Mouse (Mus musculus): Measurements from ENCODE around the gene Gckr. TPM values are rescaled to one million over a fixed set of nuclear protein-coding genes. Genes with fewer than 3 reads are reported as not detected.

Gckr gene
- 0.17 and 0.32 TPM in 2 replicates for polyA plus RNA-seq (2016; fragmentation: Nextera tagmentation; extraction: Ambion mirVana)

DNA sequence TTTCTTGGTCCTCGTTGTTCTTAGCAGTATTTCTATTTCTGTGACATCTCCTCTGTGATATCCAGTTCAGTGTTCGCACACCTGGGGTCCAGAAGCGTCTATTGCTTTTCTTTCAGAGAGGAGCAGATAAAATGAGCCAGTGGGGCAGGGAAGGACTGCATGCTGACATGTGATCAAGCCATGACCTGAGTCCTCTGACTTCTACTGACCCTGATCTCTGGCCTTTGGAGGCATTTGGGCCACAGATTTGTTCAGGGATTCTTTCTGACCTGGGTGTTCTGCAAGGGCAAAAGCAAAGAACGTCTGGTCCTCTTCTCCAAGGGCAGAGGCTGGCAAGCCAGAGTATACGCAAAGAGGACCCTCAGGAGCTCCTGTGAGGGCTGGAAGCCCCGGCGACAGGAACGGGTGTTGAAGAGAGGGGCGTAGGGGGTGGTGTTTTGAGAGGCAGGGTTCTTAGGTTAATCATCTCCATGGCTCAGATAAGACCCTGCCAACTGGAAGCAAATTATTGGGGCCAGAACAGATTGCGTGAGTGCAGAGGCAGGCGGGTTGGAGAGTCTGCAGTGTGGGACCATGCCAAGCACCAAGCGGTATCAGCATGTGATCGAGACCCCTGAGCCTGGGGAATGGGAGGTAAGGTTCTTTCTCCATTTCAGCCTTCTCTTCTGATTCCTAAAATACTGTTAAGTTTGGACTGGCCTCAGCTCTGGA, at the start of gene Gckr:
Gene Gckr, plus strand, starts transcription at position 397 of the 711 bp plus-strand sequence.
- H3K9me3 ChIP-seq: no peaks in the 10 kb centered on the region
- no peaks in the 10 kb centered on the region for H3K27me3 ChIP-seq
- H3K27ac ChIP-seq: no peak within 1 kb of the TSS
- H3K4me3 ChIP-seq: no peak within 1 kb of the TSS
- WGBS: 75% methylated on average over 13 of the region's 13 CpGs
- ATAC-seq (ENCODE audit: insufficient number of reproducible peaks, insufficient read depth, low FRiP score, low TSS enrichment): no peak
- H3K4me2 ChIP-seq (replicated peaks): peak within 1 kb of the TSS; percentile 78; the same call in 1 of the 2 replicates
- peaks cover 11% of the 10 kb centered on the region for H3K36me3 ChIP-seq
- H3K9ac ChIP-seq: no peak within 1 kb of the TSS
- peaks cover 10% of the 10 kb centered on the region for H3K4me1 ChIP-seq

DNA sequence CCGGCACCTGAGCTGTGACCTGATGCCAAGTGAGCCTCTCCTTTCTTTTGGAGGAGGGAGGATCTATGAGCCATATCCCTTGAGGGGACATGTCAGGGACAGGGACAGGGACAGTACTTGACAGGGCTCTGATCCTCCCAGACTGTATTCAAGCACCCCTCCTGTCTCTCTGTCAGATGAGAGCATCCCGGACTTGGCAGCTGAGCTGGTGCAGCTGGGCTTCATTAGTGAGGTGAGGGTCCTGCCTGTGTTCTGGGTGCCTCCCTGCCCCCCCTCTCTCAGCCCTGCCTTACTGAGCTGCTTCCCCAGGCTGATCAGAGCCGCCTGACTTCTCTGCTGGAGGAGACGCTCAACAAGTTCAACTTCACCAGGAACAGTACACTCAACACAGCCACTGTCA, 46.5 kb upstream of the Gckr start:
- H3K4me1 ChIP-seq: peaks cover 32% of the 10 kb centered on the region
- H3K36me3 ChIP-seq: peaks cover 86% of the 10 kb centered on the region
- H3K27me3 ChIP-seq: no peaks in the 10 kb centered on the region
- WGBS: 29% methylated on average over 4 of the region's 4 CpGs
- ATAC-seq (ENCODE audit: insufficient number of reproducible peaks, insufficient read depth, low FRiP score, low TSS enrichment): peak; percentile 24; the same call in 1 of the 2 replicates
- H3K4me3 ChIP-seq: no peak overlapping the region
- peak overlapping the region; percentile 49; the same call in 1 of the 2 replicates for H3K4me2 ChIP-seq (replicated peaks)
- peak overlapping the region; percentile 17; the same call in 1 of the 2 replicates for H3K9ac ChIP-seq
- no peaks in the 10 kb centered on the region for H3K9me3 ChIP-seq
- peak overlapping the region; percentile 70 for H3K27ac ChIP-seq

DNA sequence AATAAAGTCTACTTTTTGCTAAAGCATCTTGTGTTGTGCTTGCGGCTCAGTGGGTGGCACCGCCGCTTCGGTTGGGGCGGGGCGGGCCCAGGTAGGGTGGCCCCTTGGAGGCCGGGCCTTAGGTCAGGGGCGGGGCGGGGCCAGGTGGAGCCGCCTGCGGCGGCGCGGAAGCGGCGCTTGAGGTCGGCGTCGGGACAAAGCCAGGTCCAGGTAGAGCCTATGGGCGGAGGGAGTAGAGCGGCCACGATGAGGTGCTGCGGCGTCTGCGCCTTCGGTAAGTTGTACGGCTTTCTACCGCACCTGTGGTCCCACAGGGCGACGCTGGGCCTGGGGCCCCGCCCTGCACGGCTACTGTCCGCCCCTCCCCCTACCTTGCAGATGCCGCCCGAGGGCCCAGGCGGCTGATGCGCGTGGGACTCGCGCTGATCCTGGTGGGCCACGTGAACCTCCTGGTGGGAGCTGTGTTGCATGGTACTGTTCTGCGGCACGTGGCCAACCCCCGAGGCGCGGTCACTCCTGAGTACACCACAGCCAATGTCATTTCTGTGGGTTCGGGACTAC, 45.6 kb upstream of the Gckr start, which contains the start of gene Krtcap3:
Gene Krtcap3, plus strand, starts transcription at position 151 of the 561 bp plus-strand sequence.
- Histone ChIP-seq H3K27ac (peak within 1 kb of the TSS; percentile 72), H3K9me3 (no peaks in the 10 kb centered on the region), H3K36me3 (peaks cover 85% of the 10 kb centered on the region), H3K4me1 (peaks cover 32% of the 10 kb centered on the region), H3K4me3 (peak within 1 kb of the TSS; percentile 31), H3K4me2 (replicated peaks) (peak within 1 kb of the TSS; percentile 49), H3K27me3 (no peaks in the 10 kb centered on the region), H3K9ac (peak within 1 kb of the TSS; percentile 50)
- WGBS: 10% methylated on average over 47 of the region's 47 CpGs
- ATAC-seq (ENCODE audit: insufficient number of reproducible peaks, insufficient read depth, low FRiP score, low TSS enrichment): 0 out of 2 replicates have a peak, but pooled peaks have one; percentile 45

DNA sequence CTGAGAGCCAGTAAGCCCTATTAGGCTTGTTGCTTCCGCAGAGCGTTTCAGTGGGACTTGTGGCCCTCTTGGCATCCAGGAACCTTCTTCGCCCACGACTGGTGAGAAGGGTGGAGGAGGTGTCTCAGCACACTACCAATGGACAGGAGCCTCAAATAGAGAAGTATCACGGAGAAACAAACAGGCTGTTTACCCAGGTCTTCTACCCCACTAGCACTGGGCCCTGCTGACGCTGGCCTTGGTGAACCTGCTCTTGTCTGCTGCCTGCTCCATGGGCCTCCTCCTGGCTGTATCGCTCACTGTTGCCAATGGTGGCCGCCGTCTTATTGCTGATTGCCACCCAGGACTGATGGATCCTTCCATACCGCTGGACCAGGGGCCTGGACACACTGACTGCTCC, 45.1 kb upstream of the Gckr start:
- peaks cover 32% of the 10 kb centered on the region for H3K4me1 ChIP-seq
- no peak overlapping the region for H3K9ac ChIP-seq
- peak overlapping the region; percentile 31 for H3K4me3 ChIP-seq
- WGBS: 52% methylated on average over 10 of the region's 10 CpGs
- H3K36me3 ChIP-seq: peaks cover 85% of the 10 kb centered on the region
- ATAC-seq (ENCODE audit: insufficient number of reproducible peaks, insufficient read depth, low FRiP score, low TSS enrichment): no peak
- peak overlapping the region; percentile 70 for H3K27ac ChIP-seq
- no peaks in the 10 kb centered on the region for H3K9me3 ChIP-seq
- peak overlapping the region; percentile 49 for H3K4me2 ChIP-seq (replicated peaks)
- H3K27me3 ChIP-seq: no peaks in the 10 kb centered on the region

DNA sequence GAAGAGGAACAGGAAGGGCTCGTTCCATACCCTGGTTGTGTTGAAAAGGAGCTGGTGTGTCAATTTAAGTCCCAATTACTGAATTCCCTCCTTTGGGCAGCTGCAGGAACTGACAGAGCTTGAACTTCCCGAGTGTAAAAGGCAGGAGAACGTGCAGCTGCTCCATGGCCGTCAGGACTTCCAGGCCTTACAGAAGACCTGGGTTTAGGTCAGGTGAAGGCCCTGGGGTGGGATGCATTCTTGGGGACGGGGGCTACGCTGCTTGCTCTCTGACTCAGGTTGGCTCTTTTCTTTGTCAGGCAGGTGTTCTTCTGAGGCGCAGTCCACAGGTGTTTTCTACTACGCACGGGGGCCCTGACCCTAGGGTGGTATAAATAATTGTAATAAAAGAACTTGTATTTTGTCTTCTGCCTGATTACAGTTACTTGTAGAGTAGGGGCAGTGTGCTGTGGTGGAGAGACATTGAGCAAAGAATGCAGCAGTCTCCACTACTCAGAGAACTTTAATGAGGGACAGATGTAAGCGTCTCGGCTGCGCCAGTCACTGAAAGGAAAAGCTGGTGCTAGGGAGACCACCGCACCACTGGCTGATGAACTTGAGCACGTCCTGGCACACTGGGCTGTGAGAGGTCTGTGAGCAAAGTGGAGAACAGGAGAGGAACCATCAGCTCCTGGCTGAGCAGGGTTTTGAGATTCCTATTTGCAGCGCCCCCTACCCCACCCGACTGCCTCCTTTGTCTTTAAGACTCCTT, 44.3 kb upstream of the Gckr start:
- 42% methylated on average over 16 of the region's 16 CpGs for WGBS
- Histone ChIP-seq H3K9me3 (no peaks in the 10 kb centered on the region), H3K4me3 (no peak overlapping the region; the same call in 1 of the 2 replicates), H3K9ac (no peak overlapping the region), H3K4me1 (peaks cover 32% of the 10 kb centered on the region), H3K27me3 (no peaks in the 10 kb centered on the region), H3K4me2 (replicated peaks) (peak overlapping the region; percentile 49), H3K36me3 (peaks cover 85% of the 10 kb centered on the region), H3K27ac (peak overlapping the region; percentile 72)
- ATAC-seq (ENCODE audit: insufficient number of reproducible peaks, insufficient read depth, low FRiP score, low TSS enrichment): peak; percentile 29; the same call in 1 of the 2 replicates

DNA sequence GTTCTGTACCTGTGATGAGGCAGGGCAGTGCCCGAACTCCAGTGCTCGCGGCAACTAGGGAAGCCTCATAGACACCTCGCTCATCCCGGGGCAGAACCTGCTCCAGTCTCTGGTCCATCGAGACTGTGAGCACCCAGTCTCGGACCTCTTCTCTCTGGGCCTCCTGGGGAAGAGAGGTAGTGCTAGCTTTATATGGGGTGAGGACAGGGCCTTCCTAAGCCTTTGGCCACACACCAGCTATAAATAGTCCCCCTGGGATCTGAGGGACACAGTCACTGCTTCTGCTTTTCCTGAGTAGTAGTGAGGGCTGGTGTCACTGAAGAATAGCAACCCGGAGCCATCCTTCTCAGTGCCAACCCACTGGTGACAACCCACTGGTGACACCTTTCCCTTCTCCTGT, 43.4 kb upstream of the Gckr start:
- 92% methylated on average over 8 of the region's 8 CpGs for WGBS
- no peaks in the 10 kb centered on the region for H3K27me3 ChIP-seq
- no peak overlapping the region; the same call in 1 of the 2 replicates for H3K4me3 ChIP-seq
- peaks cover 32% of the 10 kb centered on the region for H3K4me1 ChIP-seq
- H3K36me3 ChIP-seq: peaks cover 81% of the 10 kb centered on the region
- ATAC-seq (ENCODE audit: insufficient number of reproducible peaks, insufficient read depth, low FRiP score, low TSS enrichment): no peak
- H3K4me2 ChIP-seq (replicated peaks): no peak overlapping the region
- H3K27ac ChIP-seq: no peak overlapping the region
- no peak overlapping the region for H3K9ac ChIP-seq
- H3K9me3 ChIP-seq: no peaks in the 10 kb centered on the region

DNA sequence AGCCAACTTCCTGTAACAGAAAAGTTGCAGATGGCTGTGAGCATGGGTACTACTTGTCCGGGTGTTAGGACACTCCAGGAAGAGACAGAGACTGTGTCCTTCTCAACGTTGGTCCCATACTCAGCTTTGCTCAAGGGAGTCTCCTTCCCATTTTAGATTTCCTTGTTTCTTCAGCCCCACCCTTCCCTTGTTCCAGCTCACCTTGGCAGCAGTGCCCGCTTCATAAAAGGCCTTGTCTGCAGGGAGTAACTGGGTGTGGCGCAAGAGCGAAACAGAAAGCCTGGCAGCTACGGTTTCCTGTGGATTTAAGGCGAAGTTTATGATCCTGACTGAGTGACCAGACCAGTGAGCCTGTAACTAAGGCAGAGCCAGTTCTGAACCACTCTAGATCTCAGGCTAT, 42.8 kb upstream of the Gckr start:
- 89% methylated on average over 7 of the region's 7 CpGs for WGBS
- peaks cover 32% of the 10 kb centered on the region for H3K4me1 ChIP-seq
- no peak overlapping the region for H3K4me3 ChIP-seq
- H3K9ac ChIP-seq: no peak overlapping the region
- H3K4me2 ChIP-seq (replicated peaks): no peak overlapping the region
- no peak for ATAC-seq (ENCODE audit: insufficient number of reproducible peaks, insufficient read depth, low FRiP score, low TSS enrichment)
- no peaks in the 10 kb centered on the region for H3K27me3 ChIP-seq
- peaks cover 80% of the 10 kb centered on the region for H3K36me3 ChIP-seq
- H3K9me3 ChIP-seq: no peaks in the 10 kb centered on the region
- no peak overlapping the region for H3K27ac ChIP-seq

DNA sequence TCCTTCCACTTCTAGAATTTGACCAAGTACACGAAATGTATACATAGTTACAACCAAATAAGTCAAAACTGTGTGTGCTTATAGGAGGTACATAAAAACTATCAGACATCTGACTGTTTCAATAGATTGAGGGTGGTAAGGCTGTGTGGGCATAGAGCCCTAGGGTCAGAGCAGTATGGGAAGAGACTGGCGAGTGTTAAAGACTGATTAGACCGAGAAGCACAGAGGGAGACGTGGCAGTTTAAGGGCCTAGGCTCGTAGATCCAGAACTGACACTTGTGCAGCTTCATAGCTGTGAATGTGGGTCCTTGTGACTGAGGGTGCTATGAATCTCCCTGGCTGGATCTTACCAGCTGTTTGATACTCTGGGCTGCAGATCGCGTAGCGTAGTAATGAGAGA, 42.3 kb upstream of the Gckr start:
- Histone ChIP-seq H3K4me1 (peaks cover 32% of the 10 kb centered on the region), H3K9ac (no peak overlapping the region), H3K27me3 (no peaks in the 10 kb centered on the region), H3K4me3 (no peak overlapping the region), H3K27ac (no peak overlapping the region), H3K36me3 (peaks cover 80% of the 10 kb centered on the region), H3K9me3 (no peaks in the 10 kb centered on the region), H3K4me2 (replicated peaks) (no peak overlapping the region)
- WGBS: 90% methylated on average over 8 of the region's 8 CpGs
- ATAC-seq (ENCODE audit: insufficient number of reproducible peaks, insufficient read depth, low FRiP score, low TSS enrichment): no peak

DNA sequence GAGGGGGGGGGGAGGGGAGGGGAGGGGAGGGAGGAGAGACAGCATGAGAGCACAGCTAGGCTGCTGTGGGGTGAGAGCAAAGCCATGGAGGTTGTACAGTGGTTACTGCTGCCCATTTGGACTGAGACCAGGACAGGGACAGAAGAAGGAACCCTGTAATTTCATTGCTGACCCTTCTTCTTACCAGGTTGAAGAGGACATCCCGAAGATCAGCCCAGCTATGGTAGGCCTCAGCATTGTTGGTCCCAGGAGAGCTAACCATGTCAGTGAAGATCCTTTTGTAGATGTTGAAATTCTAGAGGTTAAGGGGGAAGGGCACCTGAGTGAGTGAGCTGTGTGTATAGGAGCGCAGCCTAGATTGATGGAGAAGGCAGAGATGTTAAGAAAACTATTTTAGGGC, 41.9 kb upstream of the Gckr start:
- WGBS: 85% methylated on average over 2 of the region's 2 CpGs
- H3K4me2 ChIP-seq (replicated peaks): no peak overlapping the region
- H3K9me3 ChIP-seq: no peaks in the 10 kb centered on the region
- peaks cover 80% of the 10 kb centered on the region for H3K36me3 ChIP-seq
- no peak overlapping the region for H3K9ac ChIP-seq
- peaks cover 32% of the 10 kb centered on the region for H3K4me1 ChIP-seq
- ATAC-seq (ENCODE audit: insufficient number of reproducible peaks, insufficient read depth, low FRiP score, low TSS enrichment): no peak
- no peak overlapping the region for H3K4me3 ChIP-seq
- H3K27ac ChIP-seq: no peak overlapping the region
- H3K27me3 ChIP-seq: no peaks in the 10 kb centered on the region

DNA sequence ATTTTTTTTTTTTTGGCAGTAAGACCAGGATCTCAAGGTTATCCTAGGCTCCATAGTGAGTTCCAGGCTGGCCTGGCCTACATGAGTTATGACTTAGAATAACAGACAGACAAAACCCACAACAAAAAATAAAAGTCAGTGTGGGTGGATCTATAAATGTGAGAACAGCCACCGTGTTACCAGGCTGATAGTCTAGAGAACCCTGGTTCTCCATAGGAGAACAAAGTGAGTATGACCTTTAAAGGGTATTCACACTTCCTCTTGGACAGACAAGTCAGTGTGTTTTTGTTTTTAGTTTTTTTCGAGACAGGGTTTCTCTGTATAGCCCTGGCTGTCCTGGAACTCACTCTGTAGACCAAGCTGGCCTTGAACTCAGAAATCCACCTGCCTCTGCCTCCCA, 41.3 kb upstream of the Gckr start:
- H3K4me3 ChIP-seq: no peak overlapping the region
- H3K27me3 ChIP-seq: no peaks in the 10 kb centered on the region
- H3K4me2 ChIP-seq (replicated peaks): no peak overlapping the region
- peaks cover 26% of the 10 kb centered on the region for H3K4me1 ChIP-seq
- ATAC-seq (ENCODE audit: insufficient number of reproducible peaks, insufficient read depth, low FRiP score, low TSS enrichment): no peak
- no peak overlapping the region for H3K27ac ChIP-seq
- no peaks in the 10 kb centered on the region for H3K9me3 ChIP-seq
- 91% methylated on average over 2 of the region's 2 CpGs for WGBS
- peaks cover 80% of the 10 kb centered on the region for H3K36me3 ChIP-seq
- H3K9ac ChIP-seq: no peak overlapping the region

DNA sequence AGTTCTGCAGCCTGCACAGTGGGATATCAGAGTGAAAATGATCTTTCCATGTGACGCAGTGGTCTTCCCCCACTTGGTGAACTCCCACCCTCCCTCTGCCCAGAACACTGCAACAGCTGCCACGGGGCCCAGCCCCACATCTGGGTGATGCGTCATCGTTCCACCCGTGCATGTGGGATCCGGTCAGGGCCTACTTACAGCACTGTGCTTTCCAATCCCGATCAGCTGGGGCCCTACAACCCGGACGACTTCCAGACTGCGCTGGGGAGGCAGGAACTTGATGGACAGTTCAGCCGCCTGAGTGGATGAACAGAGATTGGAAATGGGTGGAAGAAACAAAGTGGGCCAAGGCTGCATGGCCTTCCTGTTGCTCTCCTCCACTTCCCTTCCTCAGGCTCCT, 39.6 kb upstream of the Gckr start:
- Histone ChIP-seq H3K27ac (no peak overlapping the region), H3K9ac (no peak overlapping the region), H3K4me2 (replicated peaks) (no peak overlapping the region), H3K9me3 (no peaks in the 10 kb centered on the region), H3K4me1 (peaks cover 9% of the 10 kb centered on the region), H3K36me3 (peaks cover 82% of the 10 kb centered on the region), H3K4me3 (no peak overlapping the region), H3K27me3 (no peaks in the 10 kb centered on the region)
- ATAC-seq (ENCODE audit: insufficient number of reproducible peaks, insufficient read depth, low FRiP score, low TSS enrichment): no peak
- 81% methylated on average over 11 of the region's 11 CpGs for WGBS
